Mouse (Mus musculus): ENCODE data around the gene Fpr-rs6. TPM values are rescaled to one million over a fixed set of nuclear protein-coding genes. Genes with fewer than 3 reads are reported as not detected.

The Fpr-rs6 gene
- not detected in 2 replicates for polyA plus RNA-seq (2015; fragmentation: Nextera tagmentation; extraction: Ambion mirVana)

- H3K27me3 ChIP-seq, result no peaks in the 10 kb centered on the region
- H3K36me3 ChIP-seq (replicated peaks), result no peaks in the 10 kb centered on the region
- no peak within 1 kb of the TSS for H3K4me2 ChIP-seq
- H3K9me3 ChIP-seq (replicated peaks), result no peaks in the 10 kb centered on the region
- no peaks in the 10 kb centered on the region for H3K4me1 ChIP-seq (replicated peaks)
- no peak within 1 kb of the TSS for H3K4me3 ChIP-seq (replicated peaks)
- no peak within 1 kb of the TSS for H3K27ac ChIP-seq (replicated peaks)
- ATAC-seq (ENCODE audit: insufficient read depth), result no peak
- no peak within 1 kb of the TSS for H3K9ac ChIP-seq
Measured at GRCm38 (mm10) chr17:20182997-20183396, at the start of gene Fpr-rs6. Gene Fpr-rs6, minus strand, starts transcription at chr17:20183097.

Other genes with a start within 250 kb of the Fpr-rs6 start
- not detected in 2 replicates for gene Vmn2r104, start 134.8 kb downstream of the Fpr-rs6 start, polyA plus RNA-seq (2015; fragmentation: Nextera tagmentation; extraction: Ambion mirVana)
- gene Fpr-rs7, start 68.9 kb downstream of the Fpr-rs6 start, polyA plus RNA-seq (2015; fragmentation: Nextera tagmentation; extraction: Ambion mirVana), result not detected in 2 replicates
- gene Vmn2r105, start 52.0 kb upstream of the Fpr-rs6 start, polyA plus RNA-seq (2015; fragmentation: Nextera tagmentation; extraction: Ambion mirVana), result not detected in 2 replicates
- gene Vmn2r106, start 102.5 kb upstream of the Fpr-rs6 start, polyA plus RNA-seq (2015; fragmentation: Nextera tagmentation; extraction: Ambion mirVana), result not detected in 2 replicates
- not detected in 2 replicates for gene Vmn2r107, start 162.1 kb upstream of the Fpr-rs6 start, polyA plus RNA-seq (2015; fragmentation: Nextera tagmentation; extraction: Ambion mirVana)
- gene Vmn1r224, start 231.0 kb upstream of the Fpr-rs6 start, polyA plus RNA-seq (2015; fragmentation: Nextera tagmentation; extraction: Ambion mirVana), result not detected in 2 replicates

All from liver, embryonic 15.5 days (tissue).